ENCODE assay signal across 23 mouse cellular contexts in the genomic region with DNA sequence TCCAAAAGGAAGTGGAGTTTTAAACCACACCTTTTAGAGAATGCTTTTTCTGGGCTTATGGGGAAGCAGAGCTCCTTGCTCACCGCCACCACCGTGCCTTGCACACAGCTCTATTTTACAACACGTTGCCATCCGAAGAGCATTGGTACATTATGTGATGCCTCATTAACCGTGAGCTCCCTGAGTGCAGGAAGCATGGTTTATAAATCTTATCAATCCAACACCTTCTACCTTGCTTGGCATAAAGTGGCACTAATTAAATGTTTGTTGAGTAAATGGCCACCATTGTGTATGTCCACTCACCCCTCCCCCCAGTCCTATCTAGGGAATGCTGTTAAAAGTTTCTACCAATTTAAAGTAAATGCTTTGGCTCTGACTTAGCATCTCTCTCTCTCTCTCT.
"Had no signal": no experiment of that assay in that cellular context is flagged by ENCODE, and none has a peak within 500 bp of the region (broad histone marks: within the 10 kb centered on the region; RNA-seq: fewer than 3 reads in every experiment).

No protein-coding gene starts in this region.

- H3K4me3 ChIP-seq: heart, adult 2 months; heart, embryonic 13.5 days; heart, embryonic 15.5 days; hindbrain, embryonic 13.5 days; hindbrain, embryonic 15.5 days; limb, embryonic 13.5 days; limb, embryonic 15.5 days; liver, embryonic 12.5 days had no signal

- H3K27ac ChIP-seq: heart, adult 2 months; heart, embryonic 13.5 days; heart, embryonic 15.5 days; hindbrain, embryonic 13.5 days; hindbrain, embryonic 15.5 days; hindbrain, postnatal 0 days; limb, embryonic 13.5 days; limb, embryonic 15.5 days; liver, embryonic 12.5 days; liver, embryonic 14.5 days had no signal

- H3K9ac ChIP-seq: forebrain, postnatal 0 days; heart, embryonic 13.5 days; heart, embryonic 15.5 days; hindbrain, embryonic 13.5 days; hindbrain, embryonic 15.5 days; limb, embryonic 13.5 days; limb, embryonic 15.5 days; liver, embryonic 12.5 days; liver, embryonic 14.5 days had no signal

- H3K9me3 ChIP-seq: heart, embryonic 13.5 days; heart, embryonic 15.5 days; hindbrain, embryonic 13.5 days; hindbrain, embryonic 15.5 days; limb, embryonic 13.5 days; limb, embryonic 15.5 days; liver, embryonic 12.5 days had no signal

- H3K4me1 ChIP-seq: heart, embryonic 15.5 days; hindbrain, embryonic 13.5 days; hindbrain, embryonic 15.5 days; limb, embryonic 15.5 days; liver, embryonic 12.5 days had no signal

- H3K36me3 ChIP-seq: heart, embryonic 13.5 days; heart, embryonic 15.5 days; hindbrain, embryonic 13.5 days; hindbrain, embryonic 15.5 days; limb, embryonic 13.5 days; limb, embryonic 15.5 days; liver, embryonic 12.5 days had no signal

- ATAC-seq: forebrain, postnatal 0 days; hindbrain, postnatal 0 days; intestine, embryonic 16.5 days; liver, embryonic 12.5 days had no signal

- H3K4me2 ChIP-seq: heart, embryonic 11.5 days; heart, embryonic 13.5 days; heart, embryonic 15.5 days; hindbrain, embryonic 13.5 days; hindbrain, embryonic 15.5 days; limb, embryonic 13.5 days; limb, embryonic 15.5 days; liver, embryonic 12.5 days had no signal

- H3K27me3 ChIP-seq: heart, embryonic 13.5 days; heart, embryonic 15.5 days; hindbrain, embryonic 15.5 days; limb, embryonic 13.5 days; limb, embryonic 15.5 days; liver, embryonic 12.5 days had no signal

- DNase-seq: forebrain, postnatal 0 days; gastrocnemius, postnatal 14 days; gastrocnemius, postnatal 36 days; heart, adult 11 months; heart, adult 2 months; heart, postnatal 14 days; heart, postnatal 36 days; kidney, adult 8-10 months; kidney, postnatal 10 days; layer of hippocampus, adult 9-11 months; layer of hippocampus, postnatal 36 days; left cerebral cortex, postnatal 4 days had no signal
